Mouse (Mus musculus) R1 (cell line): ENCODE measurements at regions not wholly inside any gene's neighbourhood (a gene's known extent, or its start where the extent isn't known, plus 50 kb on each side); places are given as distances from the start of the nearest gene placed in this dataset.
A peak's percentile ranks its signal among the peaks of the same experiment; 100 is the strongest.

ENCODE experiments used
- DNase-seq: peaks from one replicate; pipeline ENCODE4 v3.0.0-alpha.2; 2018; ENCODE audit warnings: low read depth, low spot score

- DNase-seq = no peak
Measured at GRCm38 (mm10) chr17:83993028-83993427, 145.3 kb upstream of the Haao start.

- DNase-seq = peak; percentile 67
Measured at GRCm38 (mm10) chr17:83990421-83991365, 142.9 kb upstream of the Haao start.

GRCm38 (mm10) chr17:83988897-83989296 is 141.1 kb upstream of the Haao start:
- peak; percentile 90 for DNase-seq

- no peak for DNase-seq
Measured at GRCm38 (mm10) chr17:83988165-83988564, 140.4 kb upstream of the Haao start.

- no peak for DNase-seq
Measured at GRCm38 (mm10) chr17:83987683-83988082, 139.9 kb upstream of the Haao start.

- DNase-seq = no peak
Measured at GRCm38 (mm10) chr17:83985916-83986578, 138.3 kb upstream of the Haao start.

- DNase-seq = no peak
Measured at GRCm38 (mm10) chr17:83985333-83985790, 137.6 kb upstream of the Haao start.

- no peak for DNase-seq
Measured at GRCm38 (mm10) chr17:83983837-83984388, 136.2 kb upstream of the Haao start.

GRCm38 (mm10) chr17:83983070-83983836 is 135.5 kb upstream of the Haao start:
- no peak for DNase-seq

GRCm38 (mm10) chr17:83982700-83983069 is 134.9 kb upstream of the Haao start:
- no peak for DNase-seq

- DNase-seq = no peak
Measured at GRCm38 (mm10) chr17:83978858-83979470, 131.2 kb upstream of the Haao start.

GRCm38 (mm10) chr17:83977725-83978124 is 130.0 kb upstream of the Haao start:
- DNase-seq = no peak

- DNase-seq = no peak
Measured at GRCm38 (mm10) chr17:83975813-83976212, 128.1 kb upstream of the Haao start.

- peak; percentile 72 for DNase-seq
Measured at GRCm38 (mm10) chr17:83973461-83974350, 125.9 kb upstream of the Haao start.

- no peak for DNase-seq
Measured at GRCm38 (mm10) chr17:83972874-83973273, 125.1 kb upstream of the Haao start.

GRCm38 (mm10) chr17:83972470-83972869 is 124.7 kb upstream of the Haao start:
- DNase-seq = no peak

- DNase-seq = peak; percentile 31
Measured at GRCm38 (mm10) chr17:83972026-83972425, 124.3 kb upstream of the Haao start.

GRCm38 (mm10) chr17:83969407-83969826 is 121.7 kb upstream of the Haao start:
- no peak for DNase-seq

GRCm38 (mm10) chr17:83968124-83968523 is 120.4 kb upstream of the Haao start:
- DNase-seq = peak; percentile 82

GRCm38 (mm10) chr17:83967007-83967406 is 119.2 kb upstream of the Haao start:
- no peak for DNase-seq
